Mouse (Mus musculus) lung, embryonic 16.5 days (tissue): Measurements from ENCODE around the gene Sypl. TPM values are rescaled to one million over a fixed set of nuclear protein-coding genes. Genes with fewer than 3 reads are reported as not detected.

Experiments
- ATAC-seq: fragments of 200-750 bp; cut with Nextera tagmentation; 2 replicates; pipeline ENCODE4 v1.8.0; 2017; ENCODE audit warnings: low read depth, mild to moderate bottlenecking, moderate library complexity
- H3K27ac ChIP-seq: fragments of 300-500 bp; sonication (generic); 2 replicates; pipeline ENCODE4 v1.5.1; 2014; ENCODE audit warnings: mild to moderate bottlenecking, control low read depth, low read length
- H3K27me3 ChIP-seq: fragments of 300-500 bp; sonication (generic); 2 replicates; pipeline ENCODE4 v1.6.1; 2014; ENCODE audit warnings: low read depth, low read length, mixed read lengths; ENCODE audit not compliant: control insufficient read depth, insufficient read depth
- H3K36me3 ChIP-seq: fragments of 300-500 bp; sonication (generic); 2 replicates; pipeline ENCODE4 v1.6.1; 2014; ENCODE audit warnings: low read length; ENCODE audit not compliant: control insufficient read depth, insufficient read depth
- H3K4me1 ChIP-seq: fragments of 300-500 bp; sonication (generic); replicated peaks from 2 replicates; pipeline ENCODE4 v1.6.1; 2014; ENCODE audit warnings: low read length, mixed read lengths; ENCODE audit not compliant: control insufficient read depth, insufficient read depth
- H3K4me2 ChIP-seq: fragments of 300-500 bp; sonication (generic); 2 replicates; pipeline ENCODE4 v1.6.1; 2014; ENCODE audit warnings: low read depth, low read length, control low read depth
- H3K4me3 ChIP-seq: fragments of 300-500 bp; sonication (generic); 2 replicates; pipeline ENCODE4 v1.5.1; 2014; ENCODE audit warnings: mild to moderate bottlenecking, low read length, control low read depth
- H3K9ac ChIP-seq: fragments of 300-500 bp; sonication (generic); 2 replicates; pipeline ENCODE4 v1.6.1; 2014; ENCODE audit warnings: low read length, control low read depth
- H3K9me3 ChIP-seq: fragments of 300-500 bp; sonication (generic); 2 replicates; pipeline ENCODE4 v1.6.1; 2016; ENCODE audit warnings: low read length; ENCODE audit not compliant: control insufficient read depth
- WGBS: fragments of 180-500 bp; shearing (Covaris S2); extraction: QIAGEN DNeasy Blood & Tissue Kit; methylation state at CpG from one replicate; pipeline ENCODE4 v1.1.7; 2014; 5-methylcytosine and 5-hydroxymethylcytosine counted together
- polyA plus RNA-seq: library from polyadenylated mRNA; unstranded; fragments of >200 nt; fragmentation: Nextera tagmentation; extraction: Ambion mirVana; gene quantifications from 2 replicates; pipeline ENCODE4 v1.2.1, GENCODE M21; 2015

Gene Sypl
- polyA plus RNA-seq, 1 experiment from 2014 or later: 181 TPM

DNA sequence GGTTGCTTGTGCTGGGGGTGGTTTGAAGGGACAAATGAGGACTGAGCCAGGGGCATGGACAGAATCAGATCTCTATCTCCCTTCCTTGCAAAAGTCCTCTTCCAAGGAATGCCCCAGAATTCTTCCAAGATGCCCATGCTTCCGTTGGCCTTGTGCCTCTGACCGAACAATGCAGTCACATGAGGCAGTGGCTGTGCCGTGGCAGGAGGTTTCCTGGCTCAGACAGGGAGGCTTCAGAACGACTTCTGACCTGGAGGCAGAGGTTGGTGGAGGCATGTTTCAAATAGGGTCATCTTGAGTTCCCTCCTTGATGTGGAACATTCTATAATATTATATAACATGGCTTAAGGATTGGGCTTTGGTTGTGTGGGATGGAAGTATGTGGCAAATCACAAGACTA is 64.9 kb downstream of the Sypl start:
- no peak overlapping the region for H3K4me3 ChIP-seq
- H3K27me3 ChIP-seq: no peaks in the 10 kb centered on the region
- H3K36me3 ChIP-seq: no peaks in the 10 kb centered on the region
- no peak for ATAC-seq
- H3K4me1 ChIP-seq: 0 out of 2 replicates have a peak, but pooled peaks cover 2% of the 10 kb centered on the region
- H3K27ac ChIP-seq: no peak overlapping the region
- 64% methylated on average over 4 of the region's 4 CpGs for WGBS
- H3K4me2 ChIP-seq: no peak overlapping the region
- no peak overlapping the region for H3K9ac ChIP-seq
- H3K9me3 ChIP-seq: no peaks in the 10 kb centered on the region

DNA sequence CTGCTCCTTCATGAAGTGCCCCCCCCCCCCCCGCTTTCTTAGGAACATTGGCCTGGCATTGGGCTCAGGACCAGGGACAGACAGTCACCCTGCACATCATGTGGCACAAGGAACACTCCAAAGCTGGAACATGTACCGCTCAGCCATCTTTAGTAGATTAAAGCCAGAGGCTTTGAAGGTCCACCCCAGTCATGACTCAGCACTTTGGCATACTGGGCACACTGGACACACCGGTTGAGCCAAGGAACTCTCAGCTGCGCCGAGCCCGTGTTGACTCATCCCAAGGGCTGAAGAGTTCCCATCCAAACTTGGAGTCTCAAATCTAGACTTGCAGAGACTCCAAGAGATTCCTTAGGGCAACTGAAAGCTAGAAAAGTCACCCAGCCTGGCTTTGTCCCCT is 66.3 kb downstream of the Sypl start:
- no peak overlapping the region for H3K27ac ChIP-seq
- H3K4me3 ChIP-seq: no peak overlapping the region
- H3K9ac ChIP-seq: no peak overlapping the region
- 0 out of 2 replicates have a peak, but pooled peaks cover 2% of the 10 kb centered on the region for H3K4me1 ChIP-seq
- H3K36me3 ChIP-seq: no peaks in the 10 kb centered on the region
- no peaks in the 10 kb centered on the region for H3K9me3 ChIP-seq
- WGBS: 61% methylated on average over 6 of the region's 6 CpGs
- H3K4me2 ChIP-seq: no peak overlapping the region
- no peak for ATAC-seq
- no peaks in the 10 kb centered on the region; the same call in 1 of the 2 replicates for H3K27me3 ChIP-seq

- no peak overlapping the region for H3K9ac ChIP-seq
- H3K27me3 ChIP-seq: no peaks in the 10 kb centered on the region; the same call in 1 of the 2 replicates
- no peaks in the 10 kb centered on the region for H3K9me3 ChIP-seq
- H3K4me1 ChIP-seq: 0 out of 2 replicates have a peak, but pooled peaks cover 2% of the 10 kb centered on the region
- ATAC-seq: no peak
- no peak overlapping the region for H3K4me3 ChIP-seq
- H3K4me2 ChIP-seq: no peak overlapping the region
- WGBS: 69% methylated on average over 9 of the region's 9 CpGs
- no peak overlapping the region for H3K27ac ChIP-seq
- H3K36me3 ChIP-seq: no peaks in the 10 kb centered on the region
These were observed 67.4 kb downstream of the Sypl start for GRCm38 (mm10) chr12:33021140-33021539.

DNA sequence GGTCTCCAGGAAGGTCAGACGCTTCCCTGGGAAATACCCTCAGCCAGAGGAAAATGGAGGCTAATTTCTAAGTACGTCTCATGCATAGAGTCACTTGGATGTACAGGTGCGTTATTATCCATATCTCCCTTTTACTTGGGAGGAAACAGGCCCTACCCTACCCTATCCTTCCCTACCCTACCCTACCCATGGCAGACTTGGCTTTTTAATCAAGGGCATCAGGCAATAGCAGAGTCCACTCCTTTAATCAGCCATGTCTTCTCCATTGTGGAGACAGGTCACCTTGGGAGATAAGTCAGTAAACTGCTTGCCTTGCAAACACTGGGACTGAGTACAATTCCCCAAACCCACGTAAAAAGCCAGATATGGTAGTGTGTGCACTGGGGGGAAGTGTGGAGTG is 68.1 kb downstream of the Sypl start:
- H3K4me1 ChIP-seq: 0 out of 2 replicates have a peak, but pooled peaks cover 2% of the 10 kb centered on the region
- no peaks in the 10 kb centered on the region for H3K36me3 ChIP-seq
- 77% methylated on average over 4 of the region's 4 CpGs for WGBS
- H3K4me2 ChIP-seq: no peak overlapping the region
- no peaks in the 10 kb centered on the region for H3K9me3 ChIP-seq
- H3K4me3 ChIP-seq: no peak overlapping the region
- H3K27ac ChIP-seq: no peak overlapping the region
- H3K9ac ChIP-seq: no peak overlapping the region
- no peaks in the 10 kb centered on the region; the same call in 1 of the 2 replicates for H3K27me3 ChIP-seq
- ATAC-seq: no peak

GRCm38 (mm10) chr12:33024524-33024923 is 70.8 kb downstream of the Sypl start:
- Histone ChIP-seq H3K4me3 (no peak overlapping the region), H3K27ac (no peak overlapping the region), H3K9ac (no peak overlapping the region), H3K4me1 (peaks cover 9% of the 10 kb centered on the region), H3K9me3 (no peaks in the 10 kb centered on the region), H3K27me3 (no peaks in the 10 kb centered on the region; the same call in 1 of the 2 replicates), H3K4me2 (no peak overlapping the region), H3K36me3 (no peaks in the 10 kb centered on the region)
- ATAC-seq: no peak
- 53% methylated on average over 6 of the region's 6 CpGs for WGBS

DNA sequence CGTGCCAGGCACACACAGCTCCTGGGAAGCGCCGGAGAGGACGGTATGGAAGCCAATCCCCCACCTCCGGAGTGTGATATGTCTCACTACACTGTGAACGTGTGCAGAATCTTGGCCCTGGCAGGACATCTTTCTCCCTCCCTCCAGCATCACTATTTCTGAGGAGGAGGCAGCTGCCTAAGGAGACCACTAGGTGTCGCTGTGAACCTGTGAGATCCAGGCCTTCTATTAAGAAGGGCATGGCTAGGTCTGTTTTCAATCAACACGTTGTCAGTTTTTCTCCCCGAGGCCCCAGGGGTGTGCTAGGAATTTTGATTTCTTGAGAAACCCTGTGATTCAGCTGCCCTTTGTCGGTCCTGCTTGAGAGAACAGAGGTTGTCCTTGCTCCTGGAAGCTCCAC is 73.4 kb downstream of the Sypl start:
- H3K4me1 ChIP-seq: peaks cover 7% of the 10 kb centered on the region
- no peak overlapping the region for H3K4me3 ChIP-seq
- H3K27me3 ChIP-seq: no peaks in the 10 kb centered on the region; the same call in 1 of the 2 replicates
- H3K9ac ChIP-seq: no peak overlapping the region
- H3K36me3 ChIP-seq: no peaks in the 10 kb centered on the region
- H3K27ac ChIP-seq: no peak overlapping the region
- 2% methylated on average over 10 of the region's 10 CpGs for WGBS
- ATAC-seq: peak; percentile 59; the same call in 1 of the 2 replicates
- no peaks in the 10 kb centered on the region for H3K9me3 ChIP-seq
- H3K4me2 ChIP-seq: no peak overlapping the region

DNA sequence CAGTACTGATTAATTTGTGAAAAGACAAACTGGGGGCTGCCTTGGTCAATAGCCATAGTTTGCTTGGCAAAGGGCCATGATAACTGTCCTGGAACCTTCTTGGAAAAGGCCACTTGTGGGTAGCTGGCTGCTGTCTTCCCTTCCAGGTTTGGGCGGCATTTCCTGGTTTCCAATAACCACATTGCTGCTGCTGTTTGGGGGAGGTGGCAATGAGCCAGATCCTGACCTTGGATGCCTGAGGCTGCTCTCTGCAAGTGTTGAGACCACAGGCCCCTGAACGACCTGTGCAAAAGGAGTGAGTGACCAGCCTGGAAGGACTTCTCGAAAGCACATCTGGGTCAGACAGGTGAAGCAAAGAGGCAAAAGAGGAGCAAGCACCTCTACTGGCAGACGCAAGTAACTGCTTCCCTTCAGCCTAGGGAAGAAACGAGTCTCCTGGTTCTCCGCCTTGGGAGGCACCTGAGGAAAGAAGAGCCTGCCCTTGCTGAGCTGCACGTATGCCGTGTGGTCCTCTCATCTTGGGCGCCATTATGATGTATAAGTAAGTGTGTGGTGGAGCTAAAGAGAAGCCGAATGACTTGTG is 74.5 kb downstream of the Sypl start:
- Histone ChIP-seq H3K9ac (no peak overlapping the region), H3K4me1 (peaks cover 7% of the 10 kb centered on the region), H3K36me3 (no peaks in the 10 kb centered on the region), H3K9me3 (no peaks in the 10 kb centered on the region), H3K27me3 (no peaks in the 10 kb centered on the region; the same call in 1 of the 2 replicates), H3K4me3 (no peak overlapping the region), H3K27ac (no peak overlapping the region), H3K4me2 (no peak overlapping the region)
- no peak for ATAC-seq
- WGBS: 43% methylated on average over 10 of the region's 10 CpGs

GRCm38 (mm10) chr12:33028708-33029107 is 75.0 kb downstream of the Sypl start:
- Histone ChIP-seq H3K27ac (no peak overlapping the region), H3K4me1 (peaks cover 9% of the 10 kb centered on the region), H3K4me3 (no peak overlapping the region), H3K4me2 (no peak overlapping the region), H3K27me3 (no peaks in the 10 kb centered on the region; the same call in 1 of the 2 replicates), H3K9ac (no peak overlapping the region), H3K9me3 (no peaks in the 10 kb centered on the region), H3K36me3 (no peaks in the 10 kb centered on the region)
- 60% methylated on average over 13 of the region's 13 CpGs for WGBS
- ATAC-seq: no peak
